Mouse (Mus musculus) kidney, postnatal 25 days (tissue): ENCODE measurements at regions not wholly inside any gene's neighbourhood (a gene's known extent, or its start where the extent isn't known, plus 50 kb on each side); places are given as distances from the start of the nearest gene placed in this dataset.

Experiments
- DNase-seq, 2 experiments: peaks; one replicate each; pipeline ENCODE4 v3.0.0; 2021; ENCODE audit warnings: mixed read lengths in 2 of 2

DNA sequence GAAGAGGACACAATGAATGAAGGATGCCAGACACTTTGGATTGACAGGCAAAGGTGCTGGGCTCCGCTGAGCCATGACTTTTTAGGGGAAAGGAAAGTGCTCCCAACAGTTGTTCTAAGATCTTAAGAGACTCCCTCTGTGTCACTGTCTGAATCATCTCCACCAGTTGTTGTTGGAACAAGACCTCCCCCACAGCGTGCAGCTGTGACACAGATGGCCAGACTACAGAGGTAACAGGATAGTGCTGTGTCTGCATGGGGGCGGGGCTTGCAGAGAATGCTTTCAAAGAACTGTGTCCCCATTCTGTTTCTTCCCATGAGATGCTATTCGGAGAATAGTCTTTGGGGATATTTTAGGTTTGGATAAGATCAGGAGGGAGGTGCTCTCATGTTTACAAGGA lies 61.7 kb upstream of the Dpyd start:
- DNase-seq: peak in 1 of 2 experiments; percentile 2

DNA sequence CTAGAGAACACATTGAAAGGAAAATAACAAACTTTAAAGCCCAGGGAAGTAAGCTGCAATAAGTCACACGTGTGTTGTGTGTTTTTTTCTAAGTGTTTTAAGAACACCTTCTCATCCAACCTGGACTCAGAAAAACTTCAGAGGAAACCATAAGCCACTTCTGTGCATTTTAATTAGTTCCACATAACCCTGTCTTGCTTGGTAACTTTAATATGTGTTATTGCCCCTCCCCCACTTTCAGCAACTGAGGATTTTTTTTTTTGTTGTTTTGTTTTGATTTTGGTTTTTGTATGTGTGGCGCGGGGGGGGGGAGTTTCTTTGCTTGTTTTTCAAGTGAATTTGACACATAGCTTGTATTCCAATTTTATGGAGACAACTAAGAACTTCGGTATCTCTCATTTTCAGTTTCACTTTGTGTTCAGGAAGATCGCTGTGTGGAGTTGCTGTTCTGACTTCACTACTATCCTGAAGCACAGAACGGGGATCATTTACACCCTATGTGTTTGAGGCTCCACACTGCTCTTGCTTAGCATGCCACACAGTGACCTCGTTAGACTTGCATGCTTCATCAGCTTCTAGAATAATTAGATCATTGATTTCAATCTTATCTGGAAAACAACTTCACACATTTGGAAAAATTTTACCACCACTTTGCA lies 54.2 kb upstream of the Dpyd start:
- DNase-seq: no peak

DNA sequence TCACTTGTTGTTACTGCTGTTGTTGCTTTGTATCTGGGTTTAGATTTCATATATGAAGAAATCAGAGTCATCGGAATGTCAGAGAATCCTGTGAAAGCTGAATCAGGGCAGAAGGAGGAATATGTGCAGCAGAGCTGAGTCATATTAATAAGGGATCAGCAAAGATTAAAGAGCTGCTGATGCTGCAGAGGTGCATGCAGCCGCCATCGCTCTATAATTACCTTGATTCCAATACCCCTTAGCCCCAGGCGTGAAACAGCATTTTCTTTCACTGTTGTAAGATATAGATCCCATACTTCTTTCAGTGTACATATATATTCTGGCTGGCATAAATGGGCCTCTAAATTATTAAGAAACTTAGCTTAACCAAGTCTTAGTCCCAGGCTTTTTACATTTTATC lies 51.1 kb upstream of the Dpyd start:
- no peak for DNase-seq

DNA sequence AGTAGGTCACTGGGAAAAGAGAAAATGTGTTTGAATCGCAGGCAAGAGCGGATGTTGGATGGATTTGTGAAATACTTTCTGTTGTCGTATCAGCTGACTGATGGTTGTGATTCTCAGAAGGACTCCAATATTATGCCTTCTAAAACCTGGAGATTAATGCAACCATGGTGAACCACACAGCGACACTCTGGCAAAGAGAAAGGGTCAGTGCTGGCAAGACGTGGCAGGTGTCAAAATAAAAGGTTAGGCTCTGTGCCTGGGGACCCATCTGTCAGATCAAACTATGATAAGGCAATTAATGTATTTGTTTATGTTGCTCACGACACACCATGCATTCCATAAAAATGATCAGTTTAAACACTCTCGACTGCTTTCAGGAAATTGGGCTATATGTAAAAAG lies 50.0 kb upstream of the Dpyd start:
- DNase-seq: no peak
